Mouse (Mus musculus) stomach, postnatal 0 days (tissue): ENCODE data around the gene Prkab2.

Experiments
- CTCF ChIP-seq: IDR thresholded peaks from 2 replicates; pipeline ENCODE4 v1.5.1; 2016; ENCODE audit warnings: antibody characterized with exemption, low read depth, mild to moderate bottlenecking, moderate library complexity
- EP300 ChIP-seq: optimal IDR thresholded peaks from 2 replicates; pipeline ENCODE3; 2016; ENCODE audit warnings: antibody characterized with exemption

- no peak for TF ChIP-seq CTCF
- TF ChIP-seq EP300: no peak
These were observed 25.7 kb downstream of the Prkab2 start for GRCm38 (mm10) chr3:97683560-97684195.
